Mouse (Mus musculus): ENCODE measurements around the gene N4bp3. TPM values are rescaled to one million over a fixed set of nuclear protein-coding genes. Genes with fewer than 3 reads are reported as not detected.
"Not testable (repeated sequence)": the region's sequence is repeated elsewhere in the genome, so short reads cannot be mapped to it uniquely, and the experiment has no call there.

N4bp3 gene
- polyA plus RNA-seq, 1 experiment from 2014 or later, result 9.5 TPM

DNA sequence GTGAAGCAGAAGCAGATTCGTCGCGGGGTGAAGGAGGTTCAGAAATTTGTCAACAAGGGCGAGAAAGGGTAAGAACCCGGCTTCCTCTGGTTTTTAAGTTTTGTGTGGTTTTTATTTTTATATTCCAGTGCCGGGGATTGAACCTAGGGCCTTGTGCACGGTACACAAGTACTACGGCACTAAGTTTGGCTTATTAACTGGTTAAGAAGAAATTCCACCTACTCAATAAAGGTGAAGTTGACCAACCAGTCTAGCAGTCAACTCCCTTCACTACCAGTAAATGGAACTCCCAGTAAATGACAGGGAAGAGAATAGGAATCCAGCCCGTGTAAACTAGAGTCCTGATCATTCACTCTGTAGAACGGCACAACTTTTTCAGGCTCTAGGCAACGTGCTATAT is 30.6 kb downstream of the N4bp3 start:
- Histone ChIP-seq H3K9ac (peak overlapping the region; percentile 72), H3K4me2 (peak overlapping the region; percentile 73), H3K9me3 (no peaks in the 10 kb centered on the region), H3K4me3 (replicated peaks) (peak overlapping the region; percentile 85), H3K4me1 (peaks cover 26% of the 10 kb centered on the region), H3K27me3 (no peaks in the 10 kb centered on the region), H3K27ac (no peak overlapping the region), H3K36me3 (replicated peaks) (peaks cover 38% of the 10 kb centered on the region)
- ATAC-seq (ENCODE audit: low FRiP score), result no peak
- 3% methylated on average over 11 of the region's 11 CpGs for WGBS

DNA sequence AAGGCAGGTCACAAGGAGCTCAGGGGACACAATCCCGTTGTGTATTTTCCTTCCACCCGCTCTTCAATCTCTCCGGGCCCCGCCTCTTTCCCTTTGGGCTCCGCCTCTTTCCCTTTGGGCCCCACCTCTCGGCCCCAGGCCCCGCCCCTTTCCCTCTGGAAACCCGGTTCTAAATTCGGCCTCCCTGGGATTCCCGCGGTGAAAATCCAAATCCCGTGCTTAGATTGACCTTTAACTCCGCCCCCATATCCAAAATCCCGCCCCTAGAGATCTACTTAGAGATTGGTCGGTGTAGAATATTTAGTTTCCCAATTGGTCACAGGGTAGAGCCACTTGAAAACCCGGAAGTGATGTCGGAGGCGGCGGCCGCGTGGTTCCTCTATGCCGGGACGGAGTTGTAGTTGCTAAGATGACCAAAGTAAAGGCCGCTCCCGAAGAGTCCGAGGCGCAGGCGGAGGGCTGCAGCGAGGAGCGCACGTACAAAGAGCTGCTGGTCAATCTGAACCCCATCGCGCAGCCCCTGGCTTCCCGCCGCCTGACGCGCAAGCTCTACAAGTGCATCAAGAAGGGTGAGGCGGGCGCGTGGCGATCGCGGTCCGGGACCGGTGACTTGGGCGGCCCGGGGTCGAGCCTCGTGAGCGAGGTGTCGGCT is 31.1 kb downstream of the N4bp3 start, which contains the start of gene Nhp2:
TSS of gene Nhp2 (plus strand) at position 327 of the 652 bp plus-strand sequence.
- Histone ChIP-seq H3K27me3 (peaks cover 3% of the 10 kb centered on the region; the same call in 1 of the 2 replicates), H3K4me1 (peaks cover 27% of the 10 kb centered on the region), H3K9ac (peak within 1 kb of the TSS; percentile 72), H3K4me3 (replicated peaks) (peak within 1 kb of the TSS; percentile 85), H3K36me3 (replicated peaks) (peaks cover 32% of the 10 kb centered on the region), H3K9me3 (no peaks in the 10 kb centered on the region), H3K27ac (no peak within 1 kb of the TSS), H3K4me2 (peak within 1 kb of the TSS; percentile 73)
- peak; percentile 94 for ATAC-seq (ENCODE audit: low FRiP score)
- under 1% methylated on average over 51 of the region's 51 CpGs for WGBS

DNA sequence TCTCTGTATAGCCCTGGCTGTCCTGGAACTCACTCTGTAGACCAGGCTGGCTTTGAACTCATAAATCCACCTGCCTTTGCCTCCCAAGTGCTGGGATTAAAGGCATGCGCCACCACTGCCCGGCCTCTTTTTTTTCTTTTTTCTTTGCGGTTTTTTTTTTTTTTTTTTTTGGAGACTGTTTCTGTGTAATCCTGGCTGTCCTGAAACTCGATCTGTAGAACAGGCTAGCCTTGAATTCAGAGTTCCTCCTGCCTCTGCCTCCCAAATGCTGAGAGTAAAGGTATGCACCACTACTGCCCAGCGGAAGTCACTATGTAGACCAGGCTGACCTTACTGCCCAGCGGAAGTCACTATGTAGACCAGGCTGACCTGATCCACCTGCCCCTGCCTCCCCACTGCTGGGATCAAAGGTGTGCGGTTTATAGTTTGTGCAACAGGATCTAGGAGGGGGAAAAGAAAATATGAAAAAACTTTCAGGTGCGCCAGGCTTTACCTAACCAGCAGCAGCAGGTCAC is 31.7 kb downstream of the N4bp3 start:
- no peaks in the 10 kb centered on the region for H3K9me3 ChIP-seq
- ATAC-seq (ENCODE audit: low FRiP score), result peak; percentile 62
- H3K4me3 ChIP-seq (replicated peaks), result peak overlapping the region; percentile 85
- peaks cover 27% of the 10 kb centered on the region for H3K4me1 ChIP-seq
- peak overlapping the region; percentile 72; the same call in 1 of the 2 replicates for H3K9ac ChIP-seq
- H3K27ac ChIP-seq, result no peak overlapping the region
- 44% methylated on average over 8 of the region's 8 CpGs for WGBS
- H3K36me3 ChIP-seq (replicated peaks), result peaks cover 27% of the 10 kb centered on the region
- peaks cover 7% of the 10 kb centered on the region; the same call in 1 of the 2 replicates for H3K27me3 ChIP-seq
- H3K4me2 ChIP-seq, result peak overlapping the region; percentile 73

DNA sequence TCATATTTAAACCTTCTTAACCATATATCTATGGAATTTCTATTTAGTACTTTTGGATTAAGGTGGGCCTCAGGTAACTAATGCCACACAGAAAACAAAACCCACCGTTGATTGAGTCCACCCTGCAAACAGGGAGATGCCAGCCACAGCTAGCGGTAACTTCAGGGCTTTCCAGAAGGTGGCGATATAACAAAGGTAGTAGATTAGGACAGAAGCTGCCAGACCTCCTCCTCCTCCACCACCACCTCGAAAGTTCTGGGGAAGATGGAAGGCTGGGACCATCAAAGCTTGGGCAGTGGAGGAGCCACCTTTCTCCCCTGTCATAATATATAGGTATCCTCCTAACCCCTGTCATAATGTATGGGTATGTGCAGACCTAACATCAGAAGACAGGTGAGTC is 32.9 kb downstream of the N4bp3 start:
- Histone ChIP-seq H3K9ac (no peak overlapping the region), H3K27ac (no peak overlapping the region), H3K9me3 (no peaks in the 10 kb centered on the region), H3K4me3 (replicated peaks) (no peak overlapping the region), H3K27me3 (peaks cover 7% of the 10 kb centered on the region; the same call in 1 of the 2 replicates), H3K4me2 (no peak overlapping the region), H3K4me1 (peaks cover 27% of the 10 kb centered on the region), H3K36me3 (replicated peaks) (peaks cover 14% of the 10 kb centered on the region)
- no peak for ATAC-seq (ENCODE audit: low FRiP score)
- 7% methylated on average over 4 of the region's 4 CpGs for WGBS

DNA sequence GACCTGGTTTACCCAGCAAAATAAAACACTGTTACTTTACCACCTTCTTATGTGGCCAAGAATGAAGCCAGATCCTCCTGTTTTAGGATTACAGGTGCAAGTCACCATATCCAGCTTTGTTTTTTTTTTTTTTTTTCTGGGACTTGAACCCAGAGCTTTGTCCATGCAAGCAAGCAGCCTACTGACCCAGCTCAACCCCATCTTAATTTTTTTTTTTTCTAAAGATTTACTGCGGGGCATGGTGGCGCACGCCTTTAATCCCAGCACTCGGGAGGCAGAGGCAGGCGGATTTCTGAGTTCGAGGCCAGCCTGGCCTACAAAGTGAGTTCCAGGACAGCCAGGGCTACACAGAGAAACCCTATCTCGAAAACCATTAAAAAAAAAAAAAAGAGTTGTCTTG is 34.5 kb downstream of the N4bp3 start:
- not testable (repeated sequence) for H3K36me3 ChIP-seq (replicated peaks); H3K27me3 ChIP-seq; H3K9me3 ChIP-seq; H3K9ac ChIP-seq; H3K4me3 ChIP-seq (replicated peaks); ATAC-seq (ENCODE audit: low FRiP score); H3K27ac ChIP-seq
- H3K4me2 ChIP-seq, result peak overlapping the region; percentile 57; the same call in 1 of the 2 replicates
- peaks cover 22% of the 10 kb centered on the region for H3K4me1 ChIP-seq
- 87% methylated on average over 7 of the region's 7 CpGs for WGBS

DNA sequence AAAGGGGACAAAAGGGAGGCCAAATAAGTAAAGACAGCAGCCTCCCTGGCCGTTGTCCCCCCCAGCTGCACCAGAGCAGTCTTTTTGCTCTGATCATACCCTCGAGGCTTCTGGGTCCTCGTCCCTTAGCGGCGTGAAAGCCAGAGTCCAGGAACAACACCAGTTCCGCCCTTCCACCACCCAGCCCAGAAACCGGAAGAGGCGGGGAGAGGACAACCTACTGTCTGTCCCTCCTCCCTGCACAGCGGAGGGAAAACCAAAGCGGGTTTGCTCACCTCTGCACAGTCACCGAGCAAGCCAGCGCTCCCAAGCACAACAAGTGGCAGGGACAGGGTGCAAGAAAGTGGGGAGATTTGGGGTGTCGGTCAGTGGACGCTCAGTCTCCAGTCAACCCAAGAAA is 35.0 kb downstream of the N4bp3 start:
- H3K4me1 ChIP-seq, result peaks cover 17% of the 10 kb centered on the region
- peak overlapping the region; percentile 62 for H3K9ac ChIP-seq
- ATAC-seq (ENCODE audit: low FRiP score), result 0 out of 2 replicates have a peak, but pooled peaks have one; percentile 42
- H3K27ac ChIP-seq, result 0 out of 2 replicates have a peak overlapping the region, but pooled peaks have one; percentile 31
- WGBS, result 4% methylated on average over 14 of the region's 14 CpGs
- H3K36me3 ChIP-seq (replicated peaks), result no peaks in the 10 kb centered on the region
- no peaks in the 10 kb centered on the region for H3K9me3 ChIP-seq
- peak overlapping the region; percentile 57 for H3K4me2 ChIP-seq
- H3K27me3 ChIP-seq, result peaks cover 7% of the 10 kb centered on the region; the same call in 1 of the 2 replicates
- peak overlapping the region; percentile 29 for H3K4me3 ChIP-seq (replicated peaks)

DNA sequence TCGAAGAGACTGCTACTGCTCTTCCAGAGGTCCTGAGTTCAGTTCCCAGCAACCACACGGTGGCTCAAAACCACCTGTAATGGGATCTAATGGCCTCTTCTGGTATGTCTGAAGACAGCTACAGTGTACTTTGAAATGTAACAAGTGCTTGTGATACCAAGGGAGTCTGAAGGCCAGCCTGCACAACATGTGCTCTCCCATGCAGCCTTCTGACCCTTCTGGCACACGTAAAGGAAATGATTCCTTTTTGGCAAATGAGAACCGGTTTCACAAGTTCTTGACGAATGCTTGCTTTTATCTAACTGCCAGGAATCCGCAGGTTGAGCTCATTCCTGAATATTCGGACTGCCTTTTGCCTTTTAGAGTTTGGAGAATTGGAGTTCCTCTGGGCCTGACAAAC is 35.5 kb downstream of the N4bp3 start:
- 57% methylated on average over 7 of the region's 7 CpGs for WGBS
- H3K27ac ChIP-seq, result no peak overlapping the region

DNA sequence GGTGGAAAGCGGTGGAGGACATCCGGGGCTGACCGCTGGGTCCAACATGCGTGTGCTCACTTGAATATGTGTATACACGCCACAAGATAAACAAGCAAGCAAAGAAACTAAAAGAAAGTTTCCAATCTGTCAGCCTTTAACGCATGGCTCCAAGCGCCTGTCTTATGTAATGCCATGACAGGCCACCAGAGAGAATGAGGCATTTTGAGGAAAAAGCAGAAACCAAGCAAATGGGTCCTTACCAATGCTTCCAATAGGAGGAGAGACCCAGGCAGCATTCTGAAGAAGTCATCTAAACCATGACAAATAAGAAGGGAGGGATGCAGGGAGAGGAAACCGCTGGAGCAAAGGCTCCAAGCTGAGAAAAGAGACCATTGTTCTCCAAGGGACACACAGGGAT is 36.4 kb downstream of the N4bp3 start:
- Histone ChIP-seq H3K36me3 (replicated peaks) (no peaks in the 10 kb centered on the region), H3K9me3 (no peaks in the 10 kb centered on the region), H3K9ac (no peak overlapping the region), H3K27ac (no peak overlapping the region), H3K4me2 (no peak overlapping the region), H3K4me3 (replicated peaks) (no peak overlapping the region), H3K27me3 (peaks cover 7% of the 10 kb centered on the region; the same call in 1 of the 2 replicates), H3K4me1 (peaks cover 10% of the 10 kb centered on the region)
- 80% methylated on average over 8 of the region's 8 CpGs for WGBS
- ATAC-seq (ENCODE audit: low FRiP score), result no peak

More for the DNA sequence above, 35.5 kb downstream of the N4bp3 start:
- Histone ChIP-seq H3K9ac (peak overlapping the region; percentile 62), H3K4me1 (peaks cover 12% of the 10 kb centered on the region), H3K27me3 (peaks cover 7% of the 10 kb centered on the region; the same call in 1 of the 2 replicates), H3K4me3 (replicated peaks) (peak overlapping the region; percentile 29), H3K4me2 (peak overlapping the region; percentile 57), H3K9me3 (no peaks in the 10 kb centered on the region), H3K36me3 (replicated peaks) (no peaks in the 10 kb centered on the region)
- no peak for ATAC-seq (ENCODE audit: low FRiP score)

DNA sequence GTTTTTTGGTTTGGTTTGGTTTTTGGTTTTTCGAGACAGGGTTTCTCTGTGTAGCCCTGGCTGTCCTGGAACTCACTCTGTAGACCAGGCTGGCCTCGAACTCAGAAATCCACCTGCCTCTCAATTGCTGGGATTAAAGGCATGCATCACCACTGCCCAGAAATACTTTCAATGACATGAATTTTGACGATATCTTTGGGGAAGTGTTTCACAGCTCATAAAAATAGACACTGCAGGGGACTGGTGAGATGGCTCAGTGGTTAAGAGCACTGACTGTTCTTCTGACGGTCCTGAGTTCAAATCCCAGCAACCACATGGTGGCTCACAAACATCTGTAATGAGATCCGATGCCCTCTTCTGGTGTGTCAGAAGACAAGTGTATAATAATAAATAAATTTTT is 40.7 kb downstream of the N4bp3 start:
- not testable (repeated sequence) for H3K36me3 ChIP-seq (replicated peaks); H3K27ac ChIP-seq; H3K9me3 ChIP-seq; H3K4me3 ChIP-seq (replicated peaks); ATAC-seq (ENCODE audit: low FRiP score); H3K9ac ChIP-seq; H3K27me3 ChIP-seq; H3K4me2 ChIP-seq; H3K4me1 ChIP-seq
- 89% methylated on average over 5 of the region's 5 CpGs for WGBS

DNA sequence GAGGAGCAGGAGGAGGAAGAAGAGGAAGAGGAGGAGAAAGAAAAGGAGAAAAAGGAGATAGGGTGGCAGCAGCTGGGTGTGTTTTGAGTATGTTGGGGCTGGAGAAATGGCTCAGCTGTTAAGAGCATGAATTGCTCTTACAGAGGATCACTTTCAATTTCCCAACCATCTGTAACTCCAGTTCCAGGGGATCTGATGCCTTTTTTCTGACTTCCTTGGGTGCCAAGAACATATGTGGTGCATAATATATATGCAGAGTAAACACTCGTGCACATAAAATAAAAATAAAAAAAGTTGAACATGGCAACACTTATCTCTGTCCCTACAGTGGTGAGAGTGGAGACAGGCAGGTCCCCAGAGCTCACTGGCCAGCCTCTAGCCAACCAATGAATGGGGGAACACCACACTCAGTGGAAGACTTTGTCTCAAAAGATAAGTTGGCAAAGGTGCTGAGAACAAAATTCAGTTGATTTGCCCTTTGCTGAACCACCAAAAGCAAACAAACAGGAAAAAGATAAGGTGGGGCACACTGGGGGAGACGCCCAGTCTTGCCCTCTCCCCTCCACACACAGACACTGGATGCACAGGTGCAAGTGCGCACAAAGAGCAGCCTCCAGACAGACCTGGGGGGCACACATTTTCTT is 41.3 kb downstream of the N4bp3 start:
- WGBS, result 86% methylated on average over 3 of the region's 3 CpGs
- H3K36me3 ChIP-seq (replicated peaks), result peaks cover 8% of the 10 kb centered on the region
- ATAC-seq (ENCODE audit: low FRiP score), result no peak
- no peak overlapping the region for H3K4me3 ChIP-seq (replicated peaks)
- no peak overlapping the region for H3K27ac ChIP-seq
- H3K27me3 ChIP-seq, result peaks cover 3% of the 10 kb centered on the region; the same call in 1 of the 2 replicates
- peaks cover 15% of the 10 kb centered on the region for H3K4me1 ChIP-seq
- no peak overlapping the region for H3K4me2 ChIP-seq
- no peaks in the 10 kb centered on the region for H3K9me3 ChIP-seq
- no peak overlapping the region for H3K9ac ChIP-seq

DNA sequence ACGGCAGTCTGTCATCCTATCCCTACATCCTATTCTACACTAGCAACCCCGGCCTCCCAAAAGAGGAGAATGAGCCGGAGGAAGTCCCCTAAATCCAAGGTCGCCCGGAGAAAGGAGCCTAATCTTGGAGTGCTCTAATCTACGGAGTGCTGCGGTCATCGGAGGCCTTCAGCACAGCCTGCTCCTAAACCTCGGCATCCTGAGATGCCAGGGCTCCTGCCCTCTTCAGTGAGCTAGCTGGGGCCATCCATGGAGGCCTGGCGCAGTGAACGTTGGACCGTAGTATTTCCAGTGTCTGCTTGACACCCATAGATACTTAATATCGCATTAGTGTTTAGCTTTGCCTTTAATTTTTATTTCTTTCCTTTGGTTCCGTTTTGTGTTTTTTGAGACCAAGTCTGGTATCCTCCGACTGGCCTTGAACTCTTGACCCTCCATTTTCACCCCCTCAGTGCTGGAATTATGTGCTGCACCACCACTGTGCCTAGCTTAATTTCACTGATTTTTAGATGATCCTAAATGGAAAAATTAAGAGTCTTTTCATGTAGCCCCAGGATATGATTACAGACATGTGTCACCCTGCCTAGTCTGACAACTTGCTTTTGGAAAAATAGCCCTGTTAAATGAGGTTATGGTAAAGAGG is 43.4 kb downstream of the N4bp3 start:
- peak overlapping the region; percentile 75 for H3K4me2 ChIP-seq
- H3K4me1 ChIP-seq, result peaks cover 36% of the 10 kb centered on the region
- peak overlapping the region; percentile 99 for H3K4me3 ChIP-seq (replicated peaks)
- peak overlapping the region; percentile 98 for H3K27ac ChIP-seq
- peak overlapping the region; percentile 100 for H3K9ac ChIP-seq
- ATAC-seq (ENCODE audit: low FRiP score), result peak; percentile 70; the same call in 1 of the 2 replicates
- no peaks in the 10 kb centered on the region for H3K9me3 ChIP-seq
- peaks cover 30% of the 10 kb centered on the region for H3K36me3 ChIP-seq (replicated peaks)
- no peaks in the 10 kb centered on the region for H3K27me3 ChIP-seq
- 11% methylated on average over 15 of the region's 15 CpGs for WGBS
